Comparison of ENCODE assay signal across 14 mouse cellular contexts in the genomic region with DNA sequence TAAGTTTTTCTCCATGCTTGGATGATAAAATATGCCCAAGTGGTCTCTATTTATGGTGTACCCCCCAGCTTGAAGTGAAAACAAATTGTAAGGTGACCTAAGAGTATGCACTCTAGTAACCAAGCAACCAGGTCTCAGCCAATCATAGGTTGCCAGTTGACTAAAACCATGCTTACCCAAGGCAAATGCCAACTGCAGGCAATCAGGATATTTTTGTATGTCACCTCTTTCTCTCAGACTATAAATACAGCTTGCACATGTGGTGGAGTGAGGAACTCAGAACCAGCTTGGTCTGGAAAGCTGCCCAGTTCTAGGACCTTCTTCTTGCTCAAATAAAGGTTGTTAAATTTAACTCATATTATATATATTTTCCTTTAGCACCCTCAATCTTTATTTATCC.
DNase-seq lines count a peak whose midpoint lies in the region; ATAC-seq lines count a peak whose summit lies in the region.
"Had no signal": no experiment of that assay in that cellular context is flagged by ENCODE, and none has a peak within 500 bp of the region (broad histone marks: within the 10 kb centered on the region; RNA-seq: fewer than 3 reads in every experiment).

No protein-coding gene starts in this region.

- H3K9me3 ChIP-seq in limb, embryonic 15.5 days, result no peaks in the 10 kb centered on the region
- H3K9me3 ChIP-seq: hindbrain, embryonic 10.5 days; liver, embryonic 13.5 days; neural tube, embryonic 13.5 days had no signal

- H3K27me3 ChIP-seq in limb, embryonic 15.5 days, result 0 out of 2 replicates have a peak, but pooled peaks cover 3% of the 10 kb centered on the region
- H3K27me3 ChIP-seq: liver, embryonic 13.5 days; megakaryocyte, embryonic 14.5 days; neural tube, embryonic 13.5 days had no signal

- DNase-seq in gastrocnemius, adult 8-10 months (ENCODE audit: low spot score in 2 of 2), result peak; percentile 13 to 24
- no peak for DNase-seq in gastrocnemius, postnatal 14 days
- DNase-seq in right cerebral cortex, adult 18-20 months, result peak; percentile 5
- no peak for DNase-seq in right cerebral cortex, postnatal 4 days
- no peak for DNase-seq in lung, postnatal 25 days (ENCODE audit: low spot score)
- no peak for DNase-seq in spleen, adult 18-20 months
- DNase-seq: cerebellum, postnatal 25 days; liver, embryonic 13.5 days had no signal

- H3K27ac ChIP-seq in limb, embryonic 15.5 days, result no peak overlapping the region
- H3K27ac ChIP-seq: hindbrain, embryonic 10.5 days; layer of hippocampus, adult 2 months; liver, embryonic 13.5 days; neural tube, embryonic 13.5 days had no signal

- H3K36me3 ChIP-seq in limb, embryonic 15.5 days, result no peaks in the 10 kb centered on the region
- H3K36me3 ChIP-seq: hindbrain, embryonic 10.5 days; liver, embryonic 13.5 days; neural tube, embryonic 13.5 days had no signal

- intact Hi-C loops in gastrocnemius, postnatal 14 days (cut with DNase I; ENCODE audit: low total_unique reads), result no loop called here

- ATAC-seq in limb, embryonic 15.5 days (ENCODE audit: insufficient number of reproducible peaks, low FRiP score, low TSS enrichment, low read depth), result peak; percentile 14; the same call in 1 of the 2 replicates
- ATAC-seq: inflammation-experienced regulatory T-cells, adult 6 months had no signal

- peaks cover 9% of the 10 kb centered on the region for H3K4me1 ChIP-seq in limb, embryonic 15.5 days
- H3K4me1 ChIP-seq: hindbrain, embryonic 10.5 days; liver, embryonic 13.5 days; megakaryocyte, embryonic 14.5 days; neural tube, embryonic 13.5 days had no signal

- H3K9ac ChIP-seq in limb, embryonic 15.5 days, result no peak overlapping the region
- H3K9ac ChIP-seq: liver, embryonic 13.5 days; neural tube, embryonic 13.5 days had no signal

- H3K4me2 ChIP-seq in limb, embryonic 15.5 days, result no peak overlapping the region
- H3K4me2 ChIP-seq: liver, embryonic 13.5 days; neural tube, embryonic 13.5 days had no signal

- no peak overlapping the region for H3K4me3 ChIP-seq in limb, embryonic 15.5 days
- H3K4me3 ChIP-seq: hindbrain, embryonic 10.5 days; layer of hippocampus, adult 2 months; liver, embryonic 13.5 days; megakaryocyte, embryonic 14.5 days; neural tube, embryonic 13.5 days had no signal

Comparison
In these comparisons a context has a peak if more than half of its experiments do, and no peak if none do; other contexts are left out.
1. DNase-seq: peak in gastrocnemius, adult 8-10 months (2 of 2) and right cerebral cortex, adult 18-20 months (single experiment); none in gastrocnemius, postnatal 14 days (single experiment), right cerebral cortex, postnatal 4 days (single experiment), lung, postnatal 25 days (single experiment) and spleen, adult 18-20 months (0 of 2).